Mouse (Mus musculus) neural tube, embryonic 14.5 days (tissue): Measurements from ENCODE around the gene Ak1. TPM values are rescaled to one million over a fixed set of nuclear protein-coding genes. Genes with fewer than 3 reads are reported as not detected.
A peak's percentile ranks its signal among the peaks of the same experiment; 100 is the strongest.

ENCODE experiments used
- ATAC-seq: fragments of 200-750 bp; cut with Nextera tagmentation; 2 replicates; pipeline ENCODE4 v1.8.0; 2017; ENCODE audit warnings: low read depth, mild to moderate bottlenecking, moderate TSS enrichment, moderate library complexity
- H3K27ac ChIP-seq: fragments of 300-500 bp; sonication (generic); 2 replicates; pipeline ENCODE4 v1.5.1; 2014; ENCODE audit warnings: low read depth, mild to moderate bottlenecking, control low read depth, low read length, moderate library complexity, mixed read lengths
- H3K27me3 ChIP-seq: fragments of 300-500 bp; sonication (generic); 2 replicates; pipeline ENCODE4 v1.6.1; 2014; ENCODE audit warnings: low read length; ENCODE audit not compliant: control insufficient read depth, insufficient read depth
- H3K36me3 ChIP-seq: fragments of 300-500 bp; sonication (generic); 2 replicates; pipeline ENCODE4 v1.6.1; 2014; ENCODE audit warnings: low read length, mixed read lengths; ENCODE audit not compliant: control insufficient read depth, insufficient read depth
- H3K4me1 ChIP-seq: fragments of 300-500 bp; sonication (generic); 2 replicates; pipeline ENCODE4 v1.6.1; 2014; ENCODE audit warnings: low read length; ENCODE audit not compliant: control insufficient read depth, insufficient read depth
- H3K4me2 ChIP-seq: fragments of 300-500 bp; sonication (generic); 2 replicates; pipeline ENCODE4 v1.6.1; 2014; ENCODE audit warnings: mild to moderate bottlenecking, low read depth, low read length, control low read depth
- H3K4me3 ChIP-seq: fragments of 300-500 bp; sonication (generic); 2 replicates; pipeline ENCODE4 v1.5.1; 2014; ENCODE audit warnings: low read depth, low read length, control low read depth, mixed read lengths
- H3K9ac ChIP-seq: fragments of 300-500 bp; sonication (generic); replicated peaks from 2 replicates; pipeline ENCODE4 v1.6.1; 2014; ENCODE audit warnings: low read depth, mild to moderate bottlenecking, control low read depth, low read length, mixed read lengths
- H3K9me3 ChIP-seq: fragments of 300-500 bp; sonication (generic); 2 replicates; pipeline ENCODE4 v1.6.1; 2016; ENCODE audit warnings: low read length; ENCODE audit not compliant: control insufficient read depth
- WGBS: fragments of 180-500 bp; shearing (Covaris S2); extraction: QIAGEN DNeasy Blood & Tissue Kit; methylation state at CpG from one replicate; pipeline ENCODE4 v1.1.7; 2014; 5-methylcytosine and 5-hydroxymethylcytosine counted together
- polyA plus RNA-seq: library from polyadenylated mRNA; unstranded; fragments of >200 nt; fragmentation: Nextera tagmentation; extraction: Ambion mirVana; gene quantifications from 2 replicates; pipeline ENCODE4 v1.2.1, GENCODE M21; 2014

Ak1 gene
- polyA plus RNA-seq, 1 experiment from 2014 or later: 85.0 TPM

DNA sequence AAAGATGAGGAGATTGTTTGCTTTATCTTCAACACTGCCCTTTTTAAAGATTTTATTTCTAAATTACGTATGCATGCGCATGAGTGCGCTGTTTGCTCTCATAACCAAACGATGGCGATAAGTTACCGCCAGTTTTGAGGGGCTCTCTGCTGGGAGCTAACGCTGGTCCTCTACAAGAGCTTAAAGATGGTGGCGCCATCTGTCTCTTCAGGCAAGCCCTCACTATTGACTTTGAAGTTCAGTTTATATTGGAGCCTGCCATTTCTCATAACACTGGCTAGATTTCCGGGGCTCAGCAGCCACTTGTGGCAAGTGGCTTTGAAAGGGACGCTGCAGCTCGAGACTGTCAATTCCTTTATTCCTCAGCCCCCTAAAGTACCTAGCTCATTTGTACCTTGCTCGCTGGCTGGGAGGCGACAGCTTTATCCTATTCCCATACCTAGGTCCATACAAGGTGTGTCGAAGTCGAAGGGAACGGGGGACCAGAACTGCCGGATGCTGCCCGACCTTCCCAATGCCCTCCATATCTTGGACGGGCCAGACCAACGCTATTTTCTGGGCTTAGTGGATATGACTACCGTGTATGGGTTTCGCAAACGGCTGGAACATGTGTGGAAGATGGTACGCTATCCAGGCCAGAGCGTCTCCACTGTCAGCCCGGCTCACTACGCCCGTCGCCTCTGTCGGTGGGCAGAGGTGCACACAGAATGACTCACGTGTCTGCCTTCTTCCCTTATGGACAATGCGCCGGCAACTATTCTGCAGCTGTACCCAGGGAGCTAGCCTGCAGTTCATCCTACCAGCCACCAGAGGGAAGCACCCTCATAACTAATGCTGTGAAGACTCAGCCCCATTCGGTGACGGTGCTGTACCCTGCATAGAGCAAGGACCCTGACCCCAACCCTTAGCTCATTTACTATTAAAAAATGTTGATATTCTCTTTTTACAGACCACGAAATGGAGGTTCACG, 38.4 kb upstream of the Ak1 start:
- Histone ChIP-seq H3K4me2 (peak overlapping the region; percentile 42), H3K4me3 (peak overlapping the region; percentile 9; the same call in 1 of the 2 replicates), H3K36me3 (no peaks in the 10 kb centered on the region), H3K27me3 (no peaks in the 10 kb centered on the region), H3K9me3 (no peaks in the 10 kb centered on the region), H3K9ac (no peak overlapping the region), H3K4me1 (peaks cover 6% of the 10 kb centered on the region; the same call in 1 of the 2 replicates), H3K27ac (no peak overlapping the region)
- 15% methylated on average over 37 of the region's 37 CpGs for WGBS
- peak; percentile 76; the same call in 1 of the 2 replicates for ATAC-seq

DNA sequence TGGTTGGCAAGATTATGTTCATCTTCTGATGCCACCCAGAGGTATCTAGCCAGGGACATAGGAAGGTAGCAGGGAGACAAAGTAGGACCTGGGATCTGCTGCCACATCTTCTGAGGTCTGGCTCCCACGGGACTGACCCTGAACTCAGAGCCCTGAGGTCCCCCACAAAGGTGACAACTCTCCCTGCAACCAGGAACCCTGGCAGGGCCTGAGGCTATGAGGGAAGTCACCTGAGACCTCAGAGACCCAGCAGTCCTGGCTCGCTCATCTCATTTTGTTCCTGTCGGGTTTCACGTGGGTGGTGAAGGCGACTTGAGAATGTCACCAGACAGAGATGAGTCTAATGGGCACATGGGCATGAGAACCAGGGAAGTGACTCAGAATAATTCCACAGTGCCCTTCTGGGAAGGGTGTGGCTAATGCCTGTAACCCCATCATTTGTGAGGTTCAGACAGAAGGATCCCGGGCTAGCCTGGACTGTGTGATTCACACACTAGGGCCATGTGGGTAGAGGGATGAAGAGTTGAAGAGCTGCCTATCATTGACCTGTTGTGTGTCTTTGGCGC, 36.3 kb upstream of the Ak1 start:
- peaks cover 12% of the 10 kb centered on the region; the same call in 1 of the 2 replicates for H3K4me1 ChIP-seq
- 85% methylated on average over 7 of the region's 7 CpGs for WGBS

DNA sequence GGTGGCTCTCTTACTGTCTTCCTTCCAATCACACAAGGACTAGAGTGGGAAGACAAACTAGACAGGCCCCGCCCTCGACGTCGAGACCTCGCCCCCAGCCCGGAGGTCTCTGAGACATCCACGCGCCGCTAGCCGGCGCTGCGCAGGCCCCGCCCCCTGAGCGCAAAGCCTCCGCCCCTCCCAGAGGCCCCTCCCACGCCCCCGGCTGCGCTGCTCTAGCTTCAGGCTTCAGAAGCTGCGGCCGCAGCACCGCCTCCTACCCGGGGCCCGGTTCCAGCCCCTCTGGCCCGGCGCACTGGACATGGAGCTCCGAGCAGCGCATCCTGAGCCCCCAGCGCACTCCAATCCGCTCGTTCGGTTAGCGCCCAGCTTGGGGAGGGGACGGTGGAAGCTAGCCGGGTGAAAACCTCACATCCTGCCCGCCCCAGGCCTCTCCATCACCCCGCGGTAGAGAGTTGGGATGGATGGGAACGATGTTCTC, 34.6 kb upstream of the Ak1 start, which contains the start of gene St6galnac4:
Gene St6galnac4, plus strand, starts transcription at position 225 of the 481 bp plus-strand sequence.
- peak; percentile 84 for ATAC-seq
- Histone ChIP-seq H3K9ac (peak within 1 kb of the TSS; percentile 65), H3K4me2 (peak within 1 kb of the TSS; percentile 66), H3K27me3 (no peaks in the 10 kb centered on the region), H3K27ac (peak within 1 kb of the TSS; percentile 44; the same call in 1 of the 2 replicates), H3K36me3 (no peaks in the 10 kb centered on the region), H3K9me3 (no peaks in the 10 kb centered on the region), H3K4me1 (peaks cover 12% of the 10 kb centered on the region; the same call in 1 of the 2 replicates), H3K4me3 (peak within 1 kb of the TSS; percentile 49)
- under 1% methylated on average over 29 of the region's 38 CpGs for whole genome bisulfite sequencing

More for the DNA sequence above, 36.3 kb upstream of the Ak1 start:
- ATAC-seq: no peak
- Histone ChIP-seq H3K4me2 (no peak overlapping the region), H3K4me3 (no peak overlapping the region), H3K9ac (no peak overlapping the region), H3K27ac (no peak overlapping the region), H3K27me3 (no peaks in the 10 kb centered on the region), H3K9me3 (no peaks in the 10 kb centered on the region), H3K36me3 (no peaks in the 10 kb centered on the region)

- H3K9ac ChIP-seq: peak overlapping the region; percentile 65
- H3K4me1 ChIP-seq: peaks cover 12% of the 10 kb centered on the region; the same call in 1 of the 2 replicates
- no peak overlapping the region for H3K27ac ChIP-seq
- peak overlapping the region; percentile 66 for H3K4me2 ChIP-seq
- ATAC-seq: no peak
- H3K4me3 ChIP-seq: peak overlapping the region; percentile 49
- 50% methylated on average over 9 of the region's 9 CpGs for WGBS
- no peaks in the 10 kb centered on the region for H3K27me3 ChIP-seq
- no peaks in the 10 kb centered on the region for H3K9me3 ChIP-seq
- H3K36me3 ChIP-seq: no peaks in the 10 kb centered on the region
These were observed 33.7 kb upstream of the Ak1 start for GRCm38 (mm10) chr2:32587731-32588321.

DNA sequence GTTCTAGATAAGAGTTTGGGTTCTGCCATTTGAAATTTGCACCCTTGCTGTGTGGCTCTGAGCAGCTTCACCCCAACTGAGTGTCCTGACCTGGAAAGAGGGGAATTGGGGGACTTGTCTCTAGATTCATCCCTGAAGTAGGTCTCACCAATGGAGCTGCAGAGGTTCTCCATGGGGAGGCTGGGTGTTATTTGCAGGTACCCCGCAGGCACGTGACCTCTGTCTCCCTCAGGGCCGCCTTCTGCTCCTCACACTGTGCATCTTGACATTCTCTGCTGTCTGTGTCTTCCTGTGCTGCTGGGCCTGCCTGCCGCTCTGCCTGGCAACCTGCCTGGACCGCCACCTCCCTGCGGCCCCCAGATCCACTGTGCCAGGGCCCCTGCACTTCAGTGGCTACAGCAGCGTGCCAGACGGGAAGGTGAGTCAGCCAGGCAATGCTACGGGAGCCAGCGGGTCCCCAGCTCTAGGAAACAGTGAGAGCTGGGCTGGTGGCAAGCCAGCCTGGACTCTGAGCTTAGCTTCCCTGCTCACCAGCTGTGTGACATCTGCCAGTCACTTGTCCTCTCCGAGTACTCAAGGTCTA, 32.3 kb upstream of the Ak1 start:
- Histone ChIP-seq H3K4me1 (peaks cover 12% of the 10 kb centered on the region; the same call in 1 of the 2 replicates), H3K27me3 (no peaks in the 10 kb centered on the region), H3K9ac (no peak overlapping the region), H3K4me2 (no peak overlapping the region), H3K27ac (no peak overlapping the region), H3K9me3 (no peaks in the 10 kb centered on the region), H3K36me3 (no peaks in the 10 kb centered on the region), H3K4me3 (no peak overlapping the region)
- ATAC-seq: no peak
- WGBS: 70% methylated on average over 11 of the region's 11 CpGs

DNA sequence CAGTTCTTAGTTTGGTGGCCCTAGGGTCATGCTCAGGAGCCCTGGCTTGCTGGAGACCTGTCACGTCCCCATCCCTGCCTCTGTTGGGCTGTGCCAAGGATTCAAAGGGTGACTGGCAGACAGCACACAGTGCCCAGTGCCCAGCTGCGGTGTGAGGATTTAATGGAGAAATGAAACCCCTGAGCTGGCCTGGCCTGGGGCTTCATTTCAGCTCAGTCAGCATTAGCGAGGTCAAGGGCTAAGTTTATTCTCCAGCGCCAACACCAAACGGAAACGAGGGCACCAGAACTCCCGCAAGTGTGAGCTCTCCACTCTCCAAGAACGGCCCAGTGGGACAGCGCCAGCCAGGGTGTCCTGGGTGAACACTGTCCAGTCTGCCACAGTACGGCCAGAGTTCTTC, 31.3 kb upstream of the Ak1 start:
- no peaks in the 10 kb centered on the region for H3K36me3 ChIP-seq
- H3K4me1 ChIP-seq: peaks cover 12% of the 10 kb centered on the region; the same call in 1 of the 2 replicates
- no peak for ATAC-seq
- no peaks in the 10 kb centered on the region for H3K27me3 ChIP-seq
- no peak overlapping the region for H3K27ac ChIP-seq
- H3K4me3 ChIP-seq: no peak overlapping the region
- 77% methylated on average over 10 of the region's 10 CpGs for WGBS
- H3K9ac ChIP-seq: no peak overlapping the region
- H3K9me3 ChIP-seq: no peaks in the 10 kb centered on the region
- no peak overlapping the region for H3K4me2 ChIP-seq

DNA sequence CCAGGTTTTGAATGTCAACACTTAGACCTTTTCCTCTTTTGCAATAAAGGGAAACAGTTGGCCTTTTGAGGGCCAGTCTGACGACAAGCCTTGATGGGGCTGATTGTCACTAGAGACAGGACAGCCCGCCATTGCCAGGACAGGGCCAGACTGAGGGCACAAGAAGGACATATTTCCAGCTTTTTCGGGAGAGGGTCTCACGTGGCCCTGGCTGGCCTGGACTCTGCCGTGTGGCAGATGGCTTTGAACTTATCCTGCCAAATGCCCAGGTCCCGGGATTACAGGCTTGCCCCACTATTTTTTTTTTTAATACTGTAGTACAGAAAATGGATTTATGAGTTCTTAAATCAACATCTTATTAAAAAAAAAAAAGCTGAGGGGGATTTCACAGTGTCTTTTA, 30.3 kb upstream of the Ak1 start:
- H3K27ac ChIP-seq: no peak overlapping the region

DNA sequence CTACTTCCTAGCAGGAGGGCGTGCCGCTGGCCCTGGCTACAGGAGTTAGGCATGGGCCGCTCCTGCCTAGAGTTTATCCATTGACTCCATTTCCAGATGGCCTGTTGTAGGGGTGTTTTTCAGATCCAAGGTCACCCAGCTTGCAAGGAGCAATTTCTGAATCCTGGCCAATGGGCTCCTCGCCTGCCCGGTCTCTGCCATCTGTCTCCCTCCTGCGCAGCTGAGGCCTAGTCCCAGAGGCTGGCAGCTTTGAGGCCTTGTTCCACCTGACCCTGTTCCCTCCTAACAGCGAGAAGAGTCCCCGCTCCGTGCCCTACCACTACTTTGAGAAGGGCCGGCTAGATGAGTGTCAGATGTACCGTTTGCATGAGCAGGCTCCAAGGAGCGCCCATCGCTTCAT, 24.8 kb upstream of the Ak1 start:
- no peaks in the 10 kb centered on the region for H3K27me3 ChIP-seq
- peaks cover 6% of the 10 kb centered on the region; the same call in 1 of the 2 replicates for H3K36me3 ChIP-seq
- WGBS: 72% methylated on average over 13 of the region's 13 CpGs
- no peak overlapping the region for H3K4me2 ChIP-seq
- no peak overlapping the region for H3K9ac ChIP-seq
- no peaks in the 10 kb centered on the region for H3K4me1 ChIP-seq
- no peak for ATAC-seq
- no peak overlapping the region for H3K4me3 ChIP-seq
- no peaks in the 10 kb centered on the region for H3K9me3 ChIP-seq
- H3K27ac ChIP-seq: no peak overlapping the region

More for the DNA sequence above, 30.3 kb upstream of the Ak1 start:
- Histone ChIP-seq H3K4me2 (no peak overlapping the region), H3K4me1 (peaks cover 12% of the 10 kb centered on the region; the same call in 1 of the 2 replicates), H3K27me3 (no peaks in the 10 kb centered on the region), H3K9ac (no peak overlapping the region), H3K9me3 (no peaks in the 10 kb centered on the region), H3K4me3 (no peak overlapping the region), H3K36me3 (no peaks in the 10 kb centered on the region)
- 80% methylated on average over 6 of the region's 6 CpGs for WGBS
- ATAC-seq: no peak
